Mouse (Mus musculus) limb, embryonic 14.5 days (tissue): Measurements from ENCODE around the gene Slc8a2. TPM values are rescaled to one million over a fixed set of nuclear protein-coding genes. Genes with fewer than 3 reads are reported as not detected.

Experiments used
- ATAC-seq: fragments of 200-750 bp; cut with Nextera tagmentation; 2 replicates; pipeline ENCODE4 v1.8.0; 2017; ENCODE audit warnings: low read depth, moderate number of reproducible peaks, moderate TSS enrichment; ENCODE audit not compliant: low FRiP score
- DNase-seq: peaks from one replicate; pipeline ENCODE4 v3.0.0-alpha.2; 2015; ENCODE audit warnings: low spot score
- H3K27ac ChIP-seq: fragments of 300-500 bp; sonication (generic); replicated peaks from 2 replicates; pipeline ENCODE4 v1.5.1; 2014; ENCODE audit warnings: low read depth, mild to moderate bottlenecking, low read length, moderate library complexity, mixed read lengths
- H3K27me3 ChIP-seq: fragments of 300-500 bp; sonication (generic); 2 replicates; pipeline ENCODE4 v1.6.1; 2014; ENCODE audit warnings: low read length, mixed read lengths; ENCODE audit not compliant: control insufficient read depth, insufficient read depth
- H3K36me3 ChIP-seq: fragments of 300-500 bp; sonication (generic); 2 replicates; pipeline ENCODE4 v1.6.1; 2014; ENCODE audit warnings: mild to moderate bottlenecking, low read length, moderate library complexity, mixed read lengths; ENCODE audit not compliant: control insufficient read depth, insufficient read depth
- H3K4me1 ChIP-seq: fragments of 300-500 bp; sonication (generic); 2 replicates; pipeline ENCODE4 v1.6.1; 2014; ENCODE audit warnings: antibody characterized with exemption, low read length, mixed read lengths; ENCODE audit not compliant: control insufficient read depth, insufficient read depth
- H3K4me2 ChIP-seq: fragments of 300-500 bp; sonication (generic); replicated peaks from 2 replicates; pipeline ENCODE4 v1.6.1; 2014; ENCODE audit warnings: low read depth, mild to moderate bottlenecking, low read length, moderate library complexity; ENCODE audit not compliant: severe bottlenecking
- H3K4me3 ChIP-seq: fragments of 300-500 bp; sonication (generic); replicated peaks from 2 replicates; pipeline ENCODE4 v1.5.1; 2014; ENCODE audit warnings: low read length
- H3K9ac ChIP-seq: fragments of 300-500 bp; sonication (generic); 2 replicates; pipeline ENCODE4 v1.6.1; 2014; ENCODE audit warnings: mild to moderate bottlenecking, low read depth, low read length, moderate library complexity; ENCODE audit not compliant: severe bottlenecking
- H3K9me3 ChIP-seq: fragments of 300-500 bp; sonication (generic); 2 replicates; pipeline ENCODE4 v1.6.1; 2016; ENCODE audit warnings: low read length; ENCODE audit not compliant: control insufficient read depth
- POLR2A ChIP-seq: fragments of 200-500 bp; IDR thresholded peaks from 2 replicates; pipeline ENCODE4 v1.8.0; 2012; ENCODE audit warnings: inconsistent platforms, mild to moderate bottlenecking, moderate library complexity, borderline replicate concordance; ENCODE audit not compliant: insufficient read depth, insufficient read length; ENCODE audit errors: extremely low read depth
- WGBS: fragments of 180-500 bp; shearing (Covaris S2); extraction: QIAGEN DNeasy Blood & Tissue Kit; methylation state at CpG from one replicate; pipeline ENCODE4 v1.1.7; 2014; 5-methylcytosine and 5-hydroxymethylcytosine counted together
- polyA plus RNA-seq, 2 experiments: library from polyadenylated mRNA; depleted of rRNA in 1 of 2; stranded (reverse) in 1 of 2; unstranded in 1 of 2; fragments of >200 nt; fragmentation: Nextera tagmentation in 1 of 2; extraction: Ambion mirVana in 1 of 2; gene quantifications; 2 replicates each; pipeline versions ENCODE4 v1.2.1 to v1.2.3; 2012 to 2014

Slc8a2 gene
- polyA plus RNA-seq, 2 experiments: 0.28 to 7.3 TPM

DNA sequence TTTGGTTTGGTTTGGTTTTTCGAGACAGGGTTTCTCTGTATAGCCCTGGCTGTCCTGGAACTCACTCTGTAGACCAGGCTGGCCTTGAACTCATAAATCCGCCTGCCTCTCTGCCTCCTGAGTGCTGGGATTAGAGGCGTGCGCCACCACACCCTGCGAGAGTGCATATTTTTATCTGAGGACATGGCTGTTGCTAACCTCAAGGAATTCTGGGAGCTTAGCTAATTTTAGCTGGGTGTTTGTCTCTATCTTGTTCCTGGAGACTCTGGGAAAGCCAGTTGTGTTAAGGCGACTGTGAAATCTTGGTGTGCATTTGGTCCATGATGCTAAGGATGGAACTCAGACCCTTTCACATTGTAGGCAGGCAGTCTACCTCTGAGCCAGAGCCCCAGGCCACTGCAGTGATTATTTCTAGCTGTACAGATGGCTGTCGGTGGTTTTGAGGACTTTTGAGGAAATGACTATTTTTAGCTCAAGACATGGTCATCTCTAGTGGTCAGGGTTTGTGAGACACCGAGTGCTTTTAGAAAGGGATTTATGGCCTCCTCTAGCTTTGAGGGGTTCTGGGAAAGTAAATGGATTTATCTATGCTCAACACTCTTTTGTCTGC lies 26.6 kb downstream of the Slc8a2 start:
- DNase-seq (no peak), ATAC-seq (no peak)
- TF ChIP-seq POLR2A: no peak
- H3K4me3 ChIP-seq: no peak overlapping the region
- no peaks in the 10 kb centered on the region for H3K36me3 ChIP-seq
- H3K9me3 ChIP-seq: no peaks in the 10 kb centered on the region
- H3K4me2 ChIP-seq: no peak overlapping the region
- no peaks in the 10 kb centered on the region for H3K4me1 ChIP-seq
- H3K27ac ChIP-seq: no peak overlapping the region
- 75% methylated on average over 8 of the region's 8 CpGs for WGBS
- H3K27me3 ChIP-seq: peaks cover 27% of the 10 kb centered on the region
- H3K9ac ChIP-seq: no peak overlapping the region

DNA sequence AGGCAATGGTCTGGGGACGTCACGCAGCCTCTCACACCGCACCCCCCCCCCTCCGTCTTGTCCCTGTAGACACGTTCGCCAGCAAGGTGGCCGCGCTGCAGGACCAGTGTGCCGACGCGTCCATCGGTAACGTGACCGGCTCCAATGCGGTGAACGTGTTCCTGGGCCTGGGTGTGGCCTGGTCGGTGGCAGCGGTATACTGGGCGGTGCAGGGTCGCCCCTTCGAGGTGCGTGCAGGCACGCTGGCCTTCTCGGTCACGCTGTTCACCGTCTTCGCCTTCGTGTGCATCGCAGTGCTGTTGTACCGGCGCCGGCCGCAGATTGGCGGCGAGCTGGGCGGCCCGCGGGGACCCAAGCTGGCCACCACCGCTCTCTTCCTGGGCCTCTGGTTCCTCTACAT lies 29.1 kb downstream of the Slc8a2 start:
- DNase-seq (no peak), ATAC-seq (no peak)
- no peaks in the 10 kb centered on the region for H3K9me3 ChIP-seq
- no peak overlapping the region for H3K4me3 ChIP-seq
- 7% methylated on average over 39 of the region's 39 CpGs for WGBS
- TF ChIP-seq POLR2A: no peak
- no peak overlapping the region for H3K4me2 ChIP-seq
- H3K4me1 ChIP-seq: no peaks in the 10 kb centered on the region
- no peak overlapping the region for H3K9ac ChIP-seq
- H3K27me3 ChIP-seq: peaks cover 27% of the 10 kb centered on the region
- no peak overlapping the region for H3K27ac ChIP-seq
- H3K36me3 ChIP-seq: no peaks in the 10 kb centered on the region

DNA sequence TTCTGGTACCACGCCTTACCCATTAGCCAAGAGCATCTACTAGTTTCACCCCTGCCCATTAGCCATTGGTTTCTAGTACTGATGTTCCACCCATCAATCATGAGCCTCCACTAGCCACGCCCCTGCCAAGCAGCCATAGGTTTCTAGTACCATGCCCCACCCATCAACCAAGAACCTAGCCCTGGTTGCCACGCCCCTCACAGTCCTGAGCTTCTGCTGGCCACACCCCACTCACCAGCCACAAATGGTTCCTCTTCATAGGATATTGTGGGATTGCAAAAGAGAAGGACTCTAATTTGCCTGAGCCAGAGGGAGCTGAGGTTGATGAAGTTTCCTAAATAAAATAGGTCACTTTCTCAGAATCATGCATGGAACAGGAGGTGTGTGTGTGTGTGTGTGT lies 31.1 kb downstream of the Slc8a2 start:
- Histone ChIP-seq H3K9ac (no peak overlapping the region), H3K4me3 (no peak overlapping the region), H3K4me1 (no peaks in the 10 kb centered on the region), H3K4me2 (no peak overlapping the region), H3K9me3 (no peaks in the 10 kb centered on the region), H3K36me3 (no peaks in the 10 kb centered on the region), H3K27me3 (peaks cover 27% of the 10 kb centered on the region), H3K27ac (no peak overlapping the region)
- DNase-seq (no peak), ATAC-seq (no peak)
- 67% methylated on average over 3 of the region's 3 CpGs for WGBS
- TF ChIP-seq POLR2A: no peak

DNA sequence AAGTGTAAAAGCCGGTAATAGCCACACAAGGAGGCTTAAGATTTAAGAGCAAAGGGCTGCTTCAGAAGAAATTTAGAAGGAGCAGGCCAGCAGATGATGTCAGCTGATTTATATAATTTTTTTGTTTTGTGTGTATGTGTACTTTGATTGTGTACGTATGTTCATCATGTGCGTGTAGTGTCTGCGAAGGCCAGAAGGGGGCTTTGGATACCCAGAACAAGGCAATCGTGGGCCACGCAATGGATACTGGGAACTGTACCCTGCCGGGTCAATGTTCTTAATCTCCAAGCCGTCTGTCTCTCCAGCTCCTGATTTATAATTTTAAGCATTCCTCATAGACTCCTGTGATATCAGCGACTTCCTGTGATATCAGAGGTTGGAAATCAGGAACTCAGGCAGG lies 31.7 kb downstream of the Slc8a2 start:
- Histone ChIP-seq H3K4me2 (no peak overlapping the region), H3K9me3 (no peaks in the 10 kb centered on the region), H3K27me3 (peaks cover 27% of the 10 kb centered on the region), H3K9ac (no peak overlapping the region), H3K4me3 (no peak overlapping the region), H3K36me3 (no peaks in the 10 kb centered on the region), H3K4me1 (no peaks in the 10 kb centered on the region), H3K27ac (no peak overlapping the region)
- DNase-seq (no peak), ATAC-seq (no peak)
- no peak for TF ChIP-seq POLR2A
- 89% methylated on average over 9 of the region's 9 CpGs for WGBS

DNA sequence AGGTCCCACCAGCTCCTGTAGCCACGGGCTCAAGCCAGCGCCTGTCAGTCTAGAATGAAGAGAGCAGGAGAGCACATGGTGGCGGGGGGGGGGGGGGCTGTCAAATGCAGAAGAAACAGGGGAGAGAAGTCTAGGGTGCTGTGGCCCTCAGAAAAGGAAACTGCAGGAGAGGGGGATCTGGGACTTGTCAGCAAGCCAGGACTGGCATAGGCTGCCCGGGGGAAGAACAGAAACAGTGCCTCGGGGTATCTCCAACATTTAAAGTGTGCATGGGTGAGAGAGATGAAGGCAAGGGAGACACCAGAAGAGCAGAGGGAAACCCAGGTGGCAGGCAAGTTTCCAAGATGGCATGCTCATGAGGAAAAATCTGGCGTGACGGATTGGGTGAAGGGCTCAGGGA lies 32.4 kb downstream of the Slc8a2 start:
- no peak for TF ChIP-seq POLR2A
- Histone ChIP-seq H3K9me3 (no peaks in the 10 kb centered on the region), H3K27ac (no peak overlapping the region), H3K4me3 (no peak overlapping the region), H3K36me3 (no peaks in the 10 kb centered on the region), H3K4me1 (no peaks in the 10 kb centered on the region), H3K4me2 (no peak overlapping the region), H3K27me3 (peaks cover 27% of the 10 kb centered on the region), H3K9ac (no peak overlapping the region)
- WGBS: 74% methylated on average over 6 of the region's 7 CpGs
- ATAC-seq (no peak), DNase-seq (no peak)

DNA sequence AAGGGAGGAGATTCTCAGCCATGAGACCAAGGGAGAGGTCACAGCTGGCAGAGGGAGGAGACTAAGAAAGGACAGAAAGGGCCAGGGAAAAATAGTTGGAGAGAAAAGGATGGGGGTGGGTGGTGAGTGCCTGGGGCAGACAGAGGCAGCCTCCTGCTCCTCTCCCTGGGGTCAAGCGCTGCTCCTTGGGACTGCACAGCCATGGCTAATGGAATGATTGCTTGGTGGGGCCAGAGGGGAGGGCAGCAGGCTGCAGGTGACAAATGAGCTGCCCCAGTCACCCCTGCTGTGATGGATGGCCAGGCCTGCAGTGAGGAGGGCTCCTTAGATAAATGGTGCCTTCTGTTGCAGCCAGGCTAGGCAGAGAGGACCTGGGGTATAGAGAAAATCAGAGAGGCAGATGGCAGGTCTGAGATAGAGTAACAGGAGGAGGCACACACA lies 42.5 kb downstream of the Slc8a2 start:
- peaks cover 23% of the 10 kb centered on the region; the same call in 1 of the 2 replicates for H3K27me3 ChIP-seq
- H3K27ac ChIP-seq: no peak overlapping the region
- no peak overlapping the region for H3K4me3 ChIP-seq
- H3K36me3 ChIP-seq: no peaks in the 10 kb centered on the region
- no peak for DNase-seq
- no peaks in the 10 kb centered on the region for H3K4me1 ChIP-seq
- no peaks in the 10 kb centered on the region for H3K9me3 ChIP-seq
- WGBS: no CpG with 5 or more reads among the region's 1 CpGs
- H3K4me2 ChIP-seq: no peak overlapping the region
- no peak for ATAC-seq
- TF ChIP-seq POLR2A: no peak
- no peak overlapping the region for H3K9ac ChIP-seq
